Mouse (Mus musculus): ENCODE data around the gene Ccdc74a. TPM values are rescaled to one million over a fixed set of nuclear protein-coding genes. Genes with fewer than 3 reads are reported as not detected.

The Ccdc74a gene
- total RNA-seq, 2 experiments from 2014 or later = 38.1 to 54.2 TPM

DNA sequence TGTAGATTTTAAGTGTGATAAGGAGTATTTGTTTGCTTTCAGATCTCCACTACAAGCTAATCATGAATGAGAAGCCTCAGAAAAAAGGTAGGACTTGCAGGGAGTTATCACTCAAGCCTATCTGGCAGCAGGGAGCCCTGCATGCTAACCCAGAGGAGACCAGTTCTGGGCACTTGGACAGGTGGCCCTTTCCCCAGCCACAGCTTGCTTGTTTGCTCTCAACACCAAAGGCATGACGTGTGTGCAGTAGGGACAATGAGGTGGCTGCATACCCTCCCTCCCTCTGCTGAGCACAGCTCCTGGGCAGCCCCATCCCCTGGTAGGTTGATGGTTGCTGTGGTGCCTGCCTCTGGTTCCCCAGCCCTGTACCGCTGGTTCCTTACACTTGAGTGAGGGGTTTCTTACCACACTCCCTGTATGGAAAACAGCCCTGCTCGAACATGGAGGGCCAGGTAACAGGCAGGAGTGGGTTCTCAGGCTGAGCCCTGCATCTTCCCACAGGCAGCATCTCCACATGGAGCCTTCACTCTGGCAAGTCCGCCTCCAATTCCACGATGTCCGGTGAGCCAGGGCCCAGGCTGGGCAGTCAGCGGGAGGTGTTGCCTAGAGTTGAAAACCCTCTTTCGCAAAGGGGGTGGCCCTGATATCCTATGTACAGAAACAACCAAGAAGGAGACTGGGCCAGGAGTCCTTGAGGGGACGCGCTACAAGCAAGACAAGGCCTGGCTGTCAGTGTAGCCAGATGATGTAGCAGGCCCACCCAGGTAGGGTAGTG is 1.5 kb downstream of the Ccdc74a start:
- H3K4me3 ChIP-seq = peak overlapping the region; percentile 60
- H3K27ac ChIP-seq = peak overlapping the region; percentile 88
- DNase-seq (ENCODE audit: low spot score in 2 of 2) = no peak
- no peak for TF ChIP-seq CTCF (conservative IDR thresholded peaks at IDR 0.05)

DNA sequence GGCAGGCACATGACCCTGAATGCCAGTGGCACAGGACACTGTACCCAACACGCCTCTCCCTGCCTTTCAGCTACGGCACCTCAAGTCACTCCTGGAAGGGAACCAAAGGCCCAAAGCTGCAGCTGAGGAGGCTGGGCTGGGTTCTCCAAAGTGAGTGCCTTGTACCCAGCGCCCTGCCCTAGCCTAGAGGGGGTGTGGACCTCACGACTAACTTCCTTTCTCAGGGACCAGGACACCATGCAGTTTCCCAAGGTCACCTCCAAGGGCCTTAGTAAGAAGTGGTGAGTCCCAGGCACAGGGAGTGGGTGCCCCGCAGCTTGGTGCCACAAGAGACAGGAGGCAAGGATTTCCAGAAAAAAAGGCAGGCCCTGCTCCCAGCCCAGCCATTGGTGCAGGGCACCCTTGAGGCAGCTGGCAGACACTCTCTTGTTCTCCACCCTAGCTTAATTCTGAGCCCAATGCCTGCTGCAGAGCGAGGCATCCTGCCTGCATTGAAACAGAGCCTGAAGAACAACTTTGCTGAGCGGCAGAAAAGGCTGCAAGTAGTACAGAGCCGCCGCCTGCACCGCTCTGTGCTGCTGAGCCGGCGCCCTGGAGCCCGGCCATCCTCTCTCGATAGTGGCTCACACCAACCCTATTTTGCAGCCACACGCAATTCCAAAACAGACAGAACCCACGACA is 3.8 kb downstream of the Ccdc74a start:
- no peak for TF ChIP-seq CTCF (conservative IDR thresholded peaks at IDR 0.05)
- Histone ChIP-seq H3K4me3 (no peak overlapping the region), H3K27ac (peak overlapping the region; percentile 86)
- peak; percentile 42 to 51 for DNase-seq (ENCODE audit: low spot score in 2 of 2)

DNA sequence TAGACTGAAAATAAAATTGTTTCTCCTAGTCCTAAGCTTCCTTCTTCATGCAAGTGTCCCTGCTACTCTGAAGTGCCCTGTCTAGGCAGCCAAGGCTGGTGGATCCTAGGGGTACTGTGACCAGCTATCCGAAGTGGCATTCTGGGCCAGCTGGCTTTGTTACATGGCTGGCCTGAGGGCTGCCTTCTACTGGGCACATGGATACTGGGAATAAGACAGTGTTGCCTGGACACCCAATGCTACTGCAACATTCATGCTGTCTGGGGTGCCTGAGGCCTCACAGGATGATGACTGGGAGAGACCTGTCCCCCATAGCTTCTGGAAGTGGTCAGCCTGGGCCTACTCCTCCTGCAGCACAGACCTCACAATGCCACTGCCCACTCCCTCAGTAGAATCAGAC is 4.4 kb downstream of the Ccdc74a start:
- no peak overlapping the region for H3K4me3 ChIP-seq
- peak overlapping the region; percentile 86 for H3K27ac ChIP-seq
- no peak for TF ChIP-seq CTCF (conservative IDR thresholded peaks at IDR 0.05)
- DNase-seq (ENCODE audit: low spot score in 2 of 2) = no peak

DNA sequence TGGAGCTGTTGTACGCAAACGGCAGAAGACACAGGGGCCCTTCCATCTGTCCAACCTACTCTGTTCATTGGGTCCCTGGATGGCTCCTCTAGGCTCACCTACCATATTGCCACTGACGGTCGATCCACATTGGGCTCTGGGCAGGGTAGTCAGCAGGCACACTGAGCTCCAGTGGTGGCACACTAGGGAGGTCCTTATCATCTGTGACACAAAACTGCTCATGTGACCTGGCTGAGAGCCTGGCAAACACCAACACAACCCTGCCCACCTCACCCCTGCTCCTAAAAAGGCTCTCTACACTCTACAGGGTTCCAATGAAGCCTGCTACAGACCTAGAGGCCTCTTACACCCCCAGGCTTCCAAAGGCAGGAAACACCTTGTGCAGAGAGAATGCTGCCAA is 6.3 kb downstream of the Ccdc74a start:
- peak overlapping the region; percentile 61; the same call in 1 of the 2 replicates for H3K27ac ChIP-seq
- no peak for TF ChIP-seq CTCF (conservative IDR thresholded peaks at IDR 0.05)
- DNase-seq (ENCODE audit: low spot score in 2 of 2) = no peak
- H3K4me3 ChIP-seq = no peak overlapping the region

DNA sequence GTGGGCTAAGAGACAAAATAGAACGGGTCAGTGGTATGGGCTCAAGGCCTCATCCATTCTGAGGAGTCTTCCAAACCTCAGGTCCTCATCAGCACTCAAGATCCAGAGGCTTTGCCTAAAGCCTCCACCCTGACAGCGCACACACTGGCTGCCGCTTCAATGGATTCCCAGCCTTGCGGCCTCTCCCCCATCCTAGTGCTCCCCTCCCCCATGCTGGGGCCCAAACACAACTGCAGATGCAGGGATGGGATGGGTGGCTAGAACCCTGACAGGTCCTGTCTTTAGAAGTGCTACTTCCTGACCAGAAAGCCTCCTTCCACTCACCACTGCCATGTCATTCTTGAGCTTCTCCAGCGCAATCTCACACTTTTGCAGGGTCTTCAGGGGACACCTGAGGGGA is 7.3 kb downstream of the Ccdc74a start:
- H3K4me3 ChIP-seq = no peak overlapping the region
- no peak for DNase-seq (ENCODE audit: low spot score in 2 of 2)
- no peak for TF ChIP-seq CTCF (conservative IDR thresholded peaks at IDR 0.05)
- H3K27ac ChIP-seq = no peak overlapping the region

DNA sequence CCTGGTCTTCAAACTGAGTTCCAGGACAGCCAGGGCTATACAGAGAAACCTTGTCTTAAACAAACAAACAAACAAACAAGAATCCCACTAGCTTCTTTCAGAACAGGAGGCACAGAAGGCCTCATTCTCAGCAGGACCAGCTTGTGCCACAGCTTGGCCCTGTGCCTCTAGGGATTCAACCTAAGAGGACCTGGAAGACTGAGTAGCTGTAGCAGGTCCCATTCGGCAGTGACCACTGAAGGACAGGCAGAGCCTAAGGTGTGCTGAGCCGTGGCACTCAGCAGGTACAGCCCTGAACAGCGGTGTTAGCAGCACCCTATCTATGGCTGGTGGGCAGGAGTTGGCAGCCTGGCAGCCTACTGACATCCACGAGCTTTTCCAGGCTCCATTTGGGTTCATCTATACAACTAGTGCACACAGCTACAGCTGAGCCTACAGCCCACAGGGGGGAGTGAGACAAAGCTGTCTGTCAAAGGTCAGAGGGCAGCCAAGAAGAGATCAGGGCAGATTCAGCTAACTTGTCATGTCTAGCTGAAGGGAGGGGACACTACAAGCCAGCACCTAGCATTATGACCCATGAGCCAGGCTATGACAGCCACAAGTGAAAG is 8.0 kb downstream of the Ccdc74a start:
- DNase-seq (ENCODE audit: low spot score in 2 of 2) = no peak
- no peak overlapping the region for H3K4me3 ChIP-seq
- no peak for TF ChIP-seq CTCF (conservative IDR thresholded peaks at IDR 0.05)
- H3K27ac ChIP-seq = no peak overlapping the region

DNA sequence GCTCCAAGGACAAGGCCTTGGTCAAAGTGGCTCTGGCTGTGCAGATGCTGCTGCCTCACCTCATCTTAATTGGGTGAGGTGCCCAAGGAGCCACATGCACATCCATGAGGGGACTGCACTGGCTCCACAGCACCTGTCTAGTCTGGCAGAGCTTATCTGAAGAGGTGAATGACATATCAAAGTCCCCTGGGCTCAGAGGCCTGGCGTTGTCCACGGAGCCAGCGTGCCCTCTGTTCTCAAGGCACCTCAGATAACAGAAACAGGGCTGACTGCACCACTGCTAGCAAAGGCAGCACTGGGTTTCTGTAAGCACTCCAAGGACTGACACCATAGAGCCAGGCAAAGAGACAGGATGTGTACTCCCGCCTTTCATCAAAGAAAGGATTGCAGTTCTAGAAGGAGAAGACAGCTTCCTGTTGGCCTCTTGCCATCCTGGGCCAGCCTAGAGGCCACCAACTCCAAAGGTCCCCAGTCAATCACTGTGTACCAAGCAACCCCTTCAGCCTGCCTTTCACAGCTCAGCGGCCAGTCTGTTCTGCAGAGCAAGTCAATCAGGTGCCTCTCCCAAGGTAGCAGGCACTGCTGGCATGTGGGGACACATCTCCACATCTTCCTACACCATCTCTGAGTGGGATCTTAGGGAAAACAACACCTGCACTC is 10.1 kb downstream of the Ccdc74a start:
- Histone ChIP-seq H3K4me3 (no peak overlapping the region), H3K27ac (no peak overlapping the region)
- TF ChIP-seq CTCF (conservative IDR thresholded peaks at IDR 0.05) = no peak
- no peak for DNase-seq (ENCODE audit: low spot score in 2 of 2)

DNA sequence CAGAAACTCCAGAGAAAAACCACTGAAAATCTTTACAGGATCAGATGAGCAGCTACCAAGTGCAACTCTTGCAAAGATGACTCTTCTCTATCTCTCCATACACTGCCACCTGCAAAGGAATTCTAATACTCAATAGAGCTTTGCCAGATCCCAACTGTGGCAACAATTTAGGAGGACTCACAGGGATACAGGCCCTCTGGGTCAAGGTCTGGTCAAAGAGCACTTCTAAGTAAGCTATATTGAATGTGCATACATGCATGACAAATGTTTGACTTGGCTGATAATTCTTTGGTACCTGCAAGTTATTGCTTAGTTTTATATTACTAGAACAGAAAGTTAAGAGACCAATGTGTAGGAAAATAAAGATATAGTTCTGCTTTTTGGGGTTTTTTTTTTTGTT is 19.3 kb downstream of the Ccdc74a start:
- H3K4me3 ChIP-seq = no peak overlapping the region
- no peak overlapping the region for H3K27ac ChIP-seq
- DNase-seq (ENCODE audit: low spot score in 2 of 2) = no peak
- TF ChIP-seq CTCF (conservative IDR thresholded peaks at IDR 0.05) = no peak

DNA sequence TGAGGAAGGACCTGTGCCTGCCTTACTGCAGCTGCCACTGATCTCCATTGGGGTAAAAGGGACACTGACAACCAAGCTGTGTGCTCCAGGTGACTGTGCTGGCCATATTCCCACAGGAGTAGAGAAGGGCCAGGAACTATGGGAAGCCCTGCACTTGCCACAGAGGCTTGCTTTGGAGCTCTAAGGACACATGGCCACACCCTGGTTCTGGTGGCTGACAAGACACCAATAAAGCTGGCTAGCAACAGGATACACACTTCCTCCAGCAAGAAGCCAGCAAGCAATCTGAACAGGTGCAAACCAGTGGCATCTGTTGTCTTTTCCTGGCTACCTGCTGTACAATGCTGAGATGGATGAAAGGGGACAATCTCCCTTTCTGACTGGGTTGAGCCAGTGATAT is 23.6 kb downstream of the Ccdc74a start:
- TF ChIP-seq CTCF (conservative IDR thresholded peaks at IDR 0.05) = no peak
- Histone ChIP-seq H3K27ac (no peak overlapping the region), H3K4me3 (no peak overlapping the region)
- no peak for DNase-seq (ENCODE audit: low spot score in 2 of 2)

DNA sequence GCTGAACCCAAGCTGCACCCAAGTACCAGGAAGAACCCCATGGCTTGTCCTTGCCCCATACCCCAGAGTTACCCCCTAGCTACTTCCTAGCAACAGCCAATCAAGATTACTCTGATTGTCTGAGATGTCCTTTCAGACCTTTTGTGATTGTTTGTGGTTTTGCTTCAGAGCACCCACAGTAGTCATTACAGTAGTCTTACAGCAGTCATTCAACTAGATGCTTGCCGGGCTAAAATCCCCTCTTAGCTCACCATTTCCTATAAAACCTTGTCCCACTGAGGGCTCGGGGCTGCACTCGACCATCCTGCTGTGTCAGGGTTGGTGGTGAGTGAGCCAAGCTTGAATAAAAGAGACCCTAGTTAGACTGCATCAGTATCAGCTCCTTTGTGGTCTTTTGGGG is 48.6 kb downstream of the Ccdc74a start:
- TF ChIP-seq CTCF (conservative IDR thresholded peaks at IDR 0.05) = no peak
- Histone ChIP-seq H3K27ac (no peak overlapping the region), H3K4me3 (no peak overlapping the region)
- DNase-seq (ENCODE audit: low spot score in 2 of 2) = no peak

Other genes with a start within 250 kb of the Ccdc74a start
- 10 to 100 TPM; 19.4 to 20.6 TPM for gene Snap29, start 240.5 kb upstream of the Ccdc74a start, total RNA-seq (2021)
- gene Pi4ka, start 240.2 kb upstream of the Ccdc74a start, total RNA-seq (2021) = 100 to 1,000 TPM; 275 to 301 TPM
- gene Crkl, start 194.5 kb upstream of the Ccdc74a start, total RNA-seq (2021) = 10 to 100 TPM; 33.5 to 37.4 TPM
- gene Aifm3, start 156.9 kb upstream of the Ccdc74a start, total RNA-seq (2021) = 100 to 1,000 TPM; 112 to 116 TPM
- 100 to 1,000 TPM; 186 to 201 TPM for gene Lztr1, start 137.8 kb upstream of the Ccdc74a start, total RNA-seq (2021)
- gene Thap7, start 115.3 kb upstream of the Ccdc74a start, total RNA-seq (2021) = 10 to 100 TPM; 42.3 to 45.4 TPM
- gene Lrrc74b, start 85.2 kb upstream of the Ccdc74a start, total RNA-seq (2021) = under 1 TPM; 0.36 to 0.56 TPM
- gene P2rx6, start 84.6 kb upstream of the Ccdc74a start, total RNA-seq (2021) = 1 to 10 TPM in 1 of 2 experiments, under 1 TPM in 1; 0.95 to 1.4 TPM
- gene Slc7a4, start 63.3 kb upstream of the Ccdc74a start, total RNA-seq (2021) = 100 to 1,000 TPM; 102 to 105 TPM
- gene Smpd4, start 27.1 kb upstream of the Ccdc74a start, total RNA-seq (2021) = 10 to 100 TPM; 49.2 to 59.7 TPM
- gene Med15, start 86.4 kb downstream of the Ccdc74a start, total RNA-seq (2021) = 10 to 100 TPM; 76.7 to 81.8 TPM
- gene Klhl22, start 113.1 kb downstream of the Ccdc74a start, total RNA-seq (2021) = 100 to 1,000 TPM; 101 TPM
- gene Scarf2, start 150.8 kb downstream of the Ccdc74a start, total RNA-seq (2021) = 1 to 10 TPM; 2.5 to 2.7 TPM
- 1 to 10 TPM; 3.2 to 4.5 TPM for gene B830017H08Rik, start 186.7 kb downstream of the Ccdc74a start, total RNA-seq (2021)
- 10 to 100 TPM; 13.1 to 16.8 TPM for gene Car15, start 191.9 kb downstream of the Ccdc74a start, total RNA-seq (2021)
- 1 to 10 TPM; 2.2 to 2.6 TPM for gene Gm20518, start 245.2 kb downstream of the Ccdc74a start, total RNA-seq (2021)
- not detected for gene Tssk1, start 247.8 kb downstream of the Ccdc74a start, total RNA-seq (2021)

Measured in layer of hippocampus, adult 2 months (tissue).